Mouse (Mus musculus): Measurements from ENCODE around the gene B3gat1.

The B3gat1 gene

DNA sequence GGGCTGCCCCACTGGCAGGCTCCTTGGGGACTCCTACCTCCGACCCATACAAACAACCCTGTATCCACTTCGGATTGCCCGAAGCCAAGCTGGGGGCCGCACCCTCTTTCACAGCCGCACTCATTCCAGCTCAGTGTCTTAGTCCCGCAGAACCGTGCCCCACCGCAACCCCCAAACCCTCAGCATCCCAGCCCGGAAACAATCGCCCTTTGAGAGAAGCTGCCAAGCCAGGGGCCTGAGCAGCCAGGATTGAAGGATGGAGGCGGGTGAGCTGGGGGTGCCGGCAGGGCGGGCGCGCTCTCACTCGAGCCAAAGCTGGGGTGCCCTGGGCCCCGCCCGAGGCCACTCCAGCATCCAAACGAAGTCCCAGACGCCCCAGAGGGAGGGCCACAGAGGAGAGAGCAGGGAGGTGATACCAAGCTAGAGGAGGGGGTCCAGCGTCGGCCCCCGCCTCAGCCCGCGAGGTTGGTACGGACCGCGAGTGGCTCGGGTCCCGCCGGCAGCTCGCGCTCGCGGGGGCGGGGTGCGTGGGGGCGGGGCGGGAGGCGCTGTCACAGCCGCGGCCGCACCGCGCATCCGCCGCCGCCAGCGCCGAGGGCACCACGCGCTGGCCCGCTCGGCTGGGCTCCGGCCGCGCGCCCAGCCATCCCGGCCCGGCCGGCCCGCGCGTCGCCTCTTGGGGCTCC lies at the start of gene B3gat1:
Gene B3gat1, plus strand, starts transcription at position 523 of the 686 bp plus-strand sequence.
- DNase-seq, result no peak

DNA sequence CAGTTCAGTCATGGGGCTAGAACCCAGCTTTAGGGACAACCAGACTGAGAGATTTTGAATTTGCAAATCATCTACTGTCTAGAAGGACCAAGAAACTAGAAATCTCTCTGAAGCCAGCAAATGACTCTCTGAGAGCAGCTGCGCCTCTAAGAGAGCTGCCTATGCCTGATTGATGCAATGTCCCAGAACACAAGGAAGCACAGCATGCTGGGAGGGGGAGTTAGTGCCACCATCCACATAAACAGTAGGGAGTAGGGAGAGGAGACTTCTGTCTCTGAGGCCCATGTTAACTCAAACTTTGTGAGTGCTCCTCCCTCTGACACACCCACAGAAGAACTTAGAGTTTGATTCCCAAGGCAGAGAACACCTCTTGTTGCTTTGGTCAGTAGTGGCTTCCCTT lies 44.4 kb upstream of the B3gat1 start:
- no peak for DNase-seq

DNA sequence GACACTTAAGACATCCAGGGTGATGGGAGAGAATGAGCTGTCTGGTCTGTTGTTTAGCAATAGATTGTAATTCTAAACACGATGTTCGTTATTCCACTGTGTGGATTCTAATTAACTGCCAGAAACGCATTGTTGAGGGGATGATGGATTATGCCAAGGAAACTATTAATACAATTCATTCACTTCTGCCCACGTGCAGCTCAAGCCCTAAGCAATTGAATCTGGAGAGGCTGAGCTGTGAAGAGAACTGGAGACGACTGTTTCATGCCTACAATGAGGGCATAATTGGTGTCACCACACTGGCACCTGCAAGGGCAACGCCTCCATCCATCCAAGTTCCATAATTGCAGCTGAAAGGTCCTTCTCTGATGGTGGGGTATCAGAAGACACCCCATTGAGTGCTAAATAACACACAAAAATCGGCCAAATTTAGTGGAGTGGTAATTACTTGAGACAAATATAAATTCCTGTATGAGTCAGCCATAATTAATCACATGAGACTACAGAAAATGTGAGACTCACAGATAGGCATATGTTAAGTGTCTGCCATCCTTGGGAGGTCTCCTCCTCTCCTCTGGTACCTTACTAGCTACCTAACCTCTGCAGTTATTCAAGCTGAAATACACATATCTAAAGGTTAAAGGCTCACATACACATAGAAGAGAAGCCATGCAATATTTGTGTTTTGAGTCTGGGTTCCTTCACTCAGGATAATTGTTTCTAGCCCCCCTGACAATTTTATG lies 43.4 kb upstream of the B3gat1 start:
- DNase-seq, result no peak

DNA sequence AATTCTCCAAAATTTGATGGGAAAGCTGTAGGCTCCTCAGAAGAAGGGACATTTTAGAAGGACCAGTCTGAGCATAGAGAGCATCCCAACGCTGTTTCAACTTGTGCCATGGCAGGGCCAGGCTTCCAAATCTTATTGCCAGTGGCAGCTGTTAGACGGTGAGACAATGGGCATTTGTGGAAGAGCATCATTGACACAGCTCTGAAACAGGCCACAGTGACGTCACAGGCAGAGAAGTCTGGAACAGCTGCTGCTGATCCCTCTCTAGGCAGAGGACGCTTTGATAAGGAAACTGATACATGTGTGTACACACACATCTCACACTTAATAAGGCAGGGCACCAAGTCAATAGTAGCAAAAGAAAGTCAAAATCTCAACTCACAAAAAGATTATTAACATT lies 40.9 kb upstream of the B3gat1 start:
- no peak for DNase-seq

DNA sequence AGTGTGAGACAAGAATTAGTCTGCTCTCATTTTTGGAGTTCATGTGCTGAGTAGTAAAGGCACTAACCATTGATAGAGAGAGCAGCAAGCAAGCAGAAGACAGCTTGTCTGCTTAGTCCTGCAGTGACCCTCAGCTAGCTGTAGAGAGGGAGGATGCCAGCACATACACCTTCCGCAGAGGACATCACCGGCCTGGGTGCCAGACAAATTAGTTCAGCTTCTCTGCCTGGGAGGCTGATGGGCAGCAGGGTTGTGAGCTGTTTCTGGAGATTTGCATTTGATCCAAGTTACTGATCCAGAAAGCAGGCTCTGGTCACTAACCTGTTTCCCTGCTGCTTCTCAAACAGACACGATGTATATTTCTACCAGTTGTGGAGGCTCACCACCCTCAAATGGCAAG lies 38.9 kb upstream of the B3gat1 start:
- DNase-seq, result no peak

DNA sequence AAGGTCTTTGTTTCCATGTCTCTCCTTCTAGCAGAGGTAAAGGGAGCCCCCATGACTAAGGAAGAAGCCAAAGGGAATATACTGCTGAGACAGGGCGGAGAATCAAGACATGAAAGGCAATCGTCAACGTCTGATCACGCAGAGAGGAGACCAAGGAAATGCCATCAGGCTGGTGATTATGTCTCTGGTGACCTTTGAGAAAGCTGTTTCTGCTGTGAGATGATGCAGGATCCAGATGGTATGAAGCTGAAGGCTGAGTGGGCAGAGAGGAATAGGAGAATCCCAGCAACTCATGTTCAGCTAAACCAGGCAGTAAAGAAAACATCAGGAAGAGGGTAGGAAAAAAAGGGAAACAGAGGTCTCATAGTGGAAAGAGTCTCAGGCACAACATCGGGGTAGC lies 38.4 kb upstream of the B3gat1 start:
- DNase-seq, result no peak

DNA sequence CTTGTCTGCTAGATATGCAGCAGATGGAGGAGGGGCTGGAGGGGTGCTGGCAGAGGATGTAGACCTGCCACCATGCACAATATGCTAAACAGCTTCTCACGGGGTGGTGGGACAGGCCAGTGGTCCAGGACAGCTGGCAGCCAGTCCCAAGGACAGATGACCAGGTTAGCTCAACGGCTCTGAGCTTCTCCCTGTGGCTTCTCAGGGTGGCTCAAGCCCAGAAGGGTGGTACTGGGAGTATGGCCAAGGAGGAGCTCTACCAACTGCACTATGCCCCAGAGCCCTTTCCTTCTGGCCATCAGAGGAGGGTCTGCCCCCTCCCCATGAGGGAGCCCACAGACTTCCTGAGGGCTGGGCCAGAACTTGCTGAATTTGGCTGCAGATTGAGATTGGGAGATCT lies 35.2 kb upstream of the B3gat1 start:
- no peak for DNase-seq

DNA sequence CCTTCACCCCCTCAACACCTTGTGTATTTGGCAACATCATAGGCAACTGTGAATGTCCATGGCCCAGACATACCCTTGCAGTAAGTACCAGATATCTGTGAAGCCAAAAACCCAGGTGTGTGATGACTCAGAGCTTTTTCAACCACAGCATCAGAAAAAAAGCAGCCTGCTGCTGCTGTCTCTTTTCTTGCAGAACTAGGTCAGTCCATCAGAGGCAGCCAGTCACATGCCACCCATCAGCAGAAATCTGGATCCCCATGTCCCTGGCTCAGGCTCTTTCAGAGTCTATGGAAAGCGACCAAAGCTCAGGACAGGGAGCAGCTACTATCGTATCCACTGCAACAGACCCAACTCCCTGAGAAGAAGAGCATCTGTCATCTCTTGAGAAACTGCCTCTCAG lies 33.2 kb upstream of the B3gat1 start:
- DNase-seq, result no peak

DNA sequence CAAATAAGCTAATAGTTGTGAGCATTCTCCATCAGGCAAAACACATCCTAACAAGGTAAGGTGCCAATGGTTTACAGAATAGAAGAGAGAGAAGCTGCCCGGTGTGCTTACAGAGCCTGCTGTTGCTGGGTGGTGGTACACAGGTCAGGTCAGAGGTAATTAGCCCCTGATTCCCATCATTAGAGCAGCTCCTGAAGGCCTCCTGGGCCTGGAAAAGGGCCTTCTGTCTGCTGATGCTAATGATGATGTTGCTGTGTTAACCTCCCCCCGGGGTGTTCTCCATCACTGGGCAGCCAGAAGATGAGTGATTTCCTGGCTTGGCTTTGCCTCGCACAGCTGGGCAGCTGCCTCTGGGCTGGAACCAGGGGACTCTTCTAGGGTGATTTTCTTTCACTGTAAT lies 15.1 kb upstream of the B3gat1 start:
- no peak for DNase-seq

DNA sequence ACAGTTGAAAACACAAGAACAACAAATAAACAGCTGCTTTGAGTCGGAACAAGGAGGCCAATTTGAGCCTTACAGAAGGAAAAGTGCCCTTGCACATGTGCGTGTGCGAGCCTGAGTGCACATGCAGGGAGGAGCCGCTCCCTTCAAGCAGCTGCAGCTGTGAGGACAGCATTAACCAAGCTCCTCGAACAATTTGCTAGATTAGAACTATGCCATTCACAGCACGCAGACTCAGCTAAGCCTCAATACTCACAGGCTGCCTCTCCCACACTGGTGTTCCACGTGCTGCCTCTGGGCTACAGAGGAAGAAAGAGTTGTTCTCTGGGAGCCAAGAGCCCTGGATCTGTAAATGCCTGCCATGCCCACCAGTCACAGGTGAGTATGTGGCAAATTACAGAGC lies 11.8 kb upstream of the B3gat1 start:
- DNase-seq, result no peak

DNA sequence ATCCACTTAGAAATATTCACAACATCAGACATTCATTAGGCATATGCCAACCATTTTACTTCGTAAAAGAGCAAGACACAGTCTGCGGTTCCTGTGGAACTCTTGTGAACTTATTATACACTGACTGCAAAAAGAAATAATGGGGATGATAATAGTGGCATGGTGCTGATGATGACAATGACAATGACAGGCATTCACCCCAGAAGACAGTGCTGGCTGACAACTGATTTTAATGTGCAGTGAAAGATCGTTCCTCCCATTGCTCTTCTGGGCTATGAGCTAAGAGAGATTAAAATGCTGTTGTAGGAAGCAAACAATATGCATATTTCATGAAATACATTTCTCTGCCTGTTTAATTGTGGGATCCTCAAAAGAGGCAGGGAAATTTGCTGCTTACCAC lies 7.8 kb upstream of the B3gat1 start:
- no peak for DNase-seq

DNA sequence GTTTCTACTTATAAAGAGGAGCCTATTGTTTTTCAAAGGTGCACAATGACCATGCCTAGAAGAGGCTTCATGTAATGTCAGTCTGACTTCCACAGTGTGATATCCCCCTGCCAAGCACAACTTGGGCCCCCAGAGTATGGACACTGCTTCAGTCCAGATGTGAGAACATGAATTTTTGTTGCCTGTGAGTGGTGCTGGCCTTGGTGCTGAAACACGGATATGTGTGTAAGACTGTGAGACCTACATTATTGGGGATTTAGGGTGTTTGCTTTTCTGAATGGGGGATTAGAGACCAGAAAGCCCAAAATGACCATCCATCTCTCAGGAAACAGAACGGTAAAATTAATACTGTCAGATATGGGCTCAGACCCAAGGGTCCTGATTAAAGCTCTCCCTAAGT lies 6.1 kb upstream of the B3gat1 start:
- DNase-seq, result no peak

DNA sequence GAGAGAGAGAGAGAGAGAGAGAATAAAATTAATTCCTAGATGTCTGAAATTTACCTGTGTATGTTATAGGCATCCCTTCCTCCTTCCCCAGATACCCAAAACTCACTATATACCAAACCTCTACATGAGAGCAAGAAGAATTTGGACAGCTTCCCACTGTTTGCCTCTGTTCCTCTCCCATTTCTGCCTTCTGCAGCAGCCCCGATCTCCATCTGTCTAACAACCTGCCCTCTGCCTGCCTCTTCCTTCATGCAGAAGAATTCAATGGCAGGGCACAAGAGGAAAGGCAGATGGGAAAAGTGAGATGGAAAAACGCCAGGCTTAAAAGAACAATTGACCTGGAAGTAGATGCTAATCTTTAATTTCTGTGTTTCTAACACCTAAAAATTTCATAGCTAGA lies 5.0 kb upstream of the B3gat1 start:
- no peak for DNase-seq

DNA sequence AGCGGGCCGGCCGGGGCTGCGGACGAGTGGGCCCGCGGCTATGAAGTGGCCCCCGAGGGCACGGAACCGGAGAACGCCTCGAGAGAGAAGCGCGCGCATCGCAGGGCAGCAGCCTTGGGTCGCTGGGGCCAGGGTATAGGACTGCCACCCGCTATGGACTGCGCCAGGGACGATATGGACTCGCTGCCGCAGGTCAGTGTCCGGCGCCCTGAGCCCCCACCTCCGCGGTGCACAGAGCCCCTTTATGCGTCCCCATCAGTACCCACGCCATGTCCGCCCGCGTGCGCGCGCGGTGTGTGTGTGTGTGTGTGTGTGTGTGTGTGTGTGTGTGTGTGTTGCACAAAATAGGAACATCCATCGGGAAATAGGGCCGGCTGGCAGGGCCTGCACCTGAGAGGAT lies 458 bp downstream of the B3gat1 start:
- no peak for DNase-seq

DNA sequence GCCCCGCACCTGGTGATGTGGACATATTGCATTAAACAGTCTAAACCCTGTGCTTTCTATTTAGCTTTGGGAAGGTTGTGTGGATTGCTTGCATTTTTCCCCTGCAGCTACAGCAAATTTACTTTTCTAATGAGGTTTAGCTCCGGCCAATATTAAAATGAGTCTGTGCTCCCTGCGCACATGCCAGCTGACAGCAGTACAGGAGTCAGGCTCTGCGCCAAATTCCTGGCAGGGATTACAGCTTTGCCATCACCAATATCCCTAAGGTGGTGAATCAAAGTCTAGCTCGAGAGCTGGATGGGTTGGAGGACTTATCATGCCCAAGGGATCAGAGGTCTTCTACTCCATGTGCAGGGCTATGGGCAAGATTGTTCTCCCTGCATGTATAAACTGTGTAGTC lies 3.6 kb downstream of the B3gat1 start:
- no peak for DNase-seq

DNA sequence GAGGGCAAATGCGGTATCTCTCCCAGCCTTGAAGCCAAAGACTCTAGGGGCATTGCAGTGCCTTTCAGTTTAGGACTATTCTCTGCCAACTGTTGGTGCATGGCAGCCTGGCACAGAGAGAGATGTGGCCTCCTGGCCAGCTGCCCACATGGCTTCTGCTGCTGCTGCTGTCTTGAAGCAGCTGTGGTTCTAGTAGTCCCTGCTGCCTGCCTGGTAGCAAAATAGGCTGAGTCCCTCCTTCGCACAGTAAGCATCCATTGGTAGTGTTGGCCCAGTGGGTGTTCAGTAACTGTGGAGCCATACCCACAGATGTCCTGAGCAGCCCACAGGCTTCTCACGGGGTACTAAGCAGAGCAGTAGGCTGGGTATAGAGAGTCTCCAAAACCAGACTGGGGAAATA lies 9.3 kb downstream of the B3gat1 start:
- DNase-seq, result no peak

DNA sequence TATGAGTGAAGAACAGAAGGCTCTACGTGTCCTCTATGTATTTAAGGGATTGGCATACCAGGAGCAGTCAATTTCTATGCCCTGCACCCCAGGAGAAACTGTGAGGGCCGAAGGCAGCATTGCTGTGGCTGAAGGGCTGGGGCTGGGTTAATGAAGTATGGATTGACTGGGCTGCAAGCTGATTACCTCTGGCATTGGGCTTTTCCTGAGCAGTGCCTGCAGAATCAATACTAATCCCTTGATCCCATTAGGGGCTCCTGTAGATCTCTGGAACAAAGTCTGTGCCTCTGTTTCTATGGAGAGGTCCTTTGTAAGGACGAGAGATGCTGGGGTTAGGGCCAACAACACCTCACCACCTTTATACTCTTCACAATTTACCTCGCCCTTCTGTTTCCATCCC lies 13.6 kb downstream of the B3gat1 start:
- DNase-seq, result no peak

DNA sequence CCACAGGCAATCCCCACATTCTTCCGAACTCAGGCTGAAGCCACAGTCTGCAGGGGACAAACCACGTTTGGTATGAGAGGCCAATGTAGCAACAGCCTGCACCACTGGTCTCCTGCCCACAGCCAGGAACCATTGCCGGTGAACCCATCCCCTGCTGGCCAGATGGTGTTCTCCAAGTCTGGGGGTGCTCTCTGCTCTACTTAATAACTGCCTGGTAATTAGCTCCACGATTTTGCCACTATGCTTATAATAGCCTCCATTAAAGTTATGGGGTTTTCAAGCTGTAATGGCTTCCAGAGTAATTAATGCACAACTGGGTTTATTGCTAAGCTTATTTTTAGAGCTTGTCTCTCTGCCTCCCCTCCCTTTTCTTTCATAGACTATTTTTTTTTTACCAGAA lies 15.4 kb downstream of the B3gat1 start:
- no peak for DNase-seq

DNA sequence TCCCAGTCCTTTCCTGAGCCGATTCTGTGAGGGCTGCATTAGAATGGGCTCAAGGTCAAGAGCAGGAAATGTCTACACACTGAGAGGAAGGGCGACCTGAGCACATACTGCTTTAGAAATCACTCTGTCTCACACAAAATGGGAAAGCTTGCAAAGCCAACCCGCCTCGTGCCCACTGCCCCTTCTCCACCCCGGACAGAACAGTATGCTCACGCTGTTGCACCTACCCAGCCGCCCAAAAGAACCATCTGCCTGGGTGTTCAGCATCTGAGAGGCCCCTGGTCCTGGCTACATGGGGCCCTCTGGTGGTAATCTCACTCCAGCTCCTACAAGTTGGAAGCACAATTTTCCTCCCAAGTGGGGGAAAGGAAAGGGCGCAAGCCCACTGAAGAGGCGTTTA lies 26.6 kb downstream of the B3gat1 start:
- DNase-seq, result no peak

DNA sequence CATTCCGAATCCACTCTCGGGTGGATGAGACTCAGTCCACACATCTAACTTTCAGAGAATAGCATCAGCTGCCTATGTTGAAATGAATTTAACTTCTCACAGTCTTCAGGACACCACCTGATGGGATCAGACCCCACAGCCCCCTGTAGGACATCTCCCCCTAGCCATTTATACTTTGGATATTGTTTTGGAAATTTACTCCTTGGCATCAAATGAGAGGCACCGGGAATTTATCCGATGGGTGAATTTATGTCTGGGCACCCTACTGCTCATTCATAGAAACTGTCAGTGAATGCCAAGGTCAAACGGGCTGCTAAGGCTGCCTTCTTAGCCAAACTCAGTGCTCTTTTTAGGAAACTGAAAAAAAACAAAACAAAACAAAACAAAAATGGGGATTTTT lies 27.0 kb downstream of the B3gat1 start:
- no peak for DNase-seq

DNA sequence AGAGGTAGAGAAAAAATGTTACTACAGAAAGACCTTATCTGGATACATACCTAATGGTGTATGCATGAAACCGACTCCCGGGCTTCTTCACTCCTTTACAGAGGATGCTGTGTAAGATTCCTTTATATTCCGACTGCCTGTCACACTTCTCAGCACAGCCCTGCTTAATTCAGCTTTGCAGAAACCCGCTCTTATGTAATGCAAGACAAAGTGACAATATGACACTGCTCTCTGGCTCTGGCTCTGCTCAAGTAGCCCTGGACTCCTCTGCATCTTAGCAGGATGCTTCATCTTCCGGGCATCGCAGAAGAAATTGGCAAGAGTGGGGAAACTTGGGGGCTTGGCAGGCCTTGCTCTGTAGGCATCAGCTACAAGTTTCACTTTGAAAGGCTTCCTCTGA lies 28.9 kb downstream of the B3gat1 start:
- no peak for DNase-seq

DNA sequence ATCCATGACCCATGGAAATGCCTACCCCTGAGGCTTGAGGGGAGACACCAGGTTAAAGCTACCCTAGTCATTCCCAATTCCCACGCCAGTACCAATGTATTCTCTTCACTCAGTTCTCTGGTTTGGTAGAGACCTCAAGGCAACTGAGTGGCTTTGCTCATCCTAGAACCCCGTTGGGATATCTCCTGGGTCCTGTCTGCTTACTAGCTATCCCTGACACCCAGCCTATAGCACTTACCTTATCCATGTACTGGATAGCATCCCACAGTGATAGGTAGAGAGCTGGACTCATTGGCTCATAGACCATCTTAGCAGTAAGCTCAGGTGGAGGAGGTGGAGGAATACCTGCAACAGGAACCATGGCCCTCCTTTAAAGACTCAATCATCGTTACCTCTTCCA lies 34.7 kb downstream of the B3gat1 start:
- DNase-seq, result no peak

DNA sequence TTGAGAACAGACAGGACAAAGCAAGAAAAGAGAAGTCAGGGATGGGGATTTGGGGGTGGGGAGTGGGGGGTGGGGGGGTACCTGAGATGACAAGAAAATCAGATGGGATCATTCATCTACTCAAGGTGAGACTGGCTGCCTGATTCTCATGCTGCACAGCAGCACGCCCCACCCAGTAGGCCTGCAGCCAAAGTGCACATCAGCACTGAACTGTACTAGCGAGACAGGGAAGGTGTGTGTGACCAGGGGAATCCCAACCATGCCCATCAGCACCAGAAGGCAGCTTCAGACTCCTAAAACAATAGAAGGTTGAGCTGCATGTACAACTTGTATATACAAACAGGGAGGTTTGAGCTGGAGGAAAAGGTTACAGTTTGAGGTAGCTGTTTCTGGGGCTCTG lies 42.2 kb downstream of the B3gat1 start:
- DNase-seq, result no peak

DNA sequence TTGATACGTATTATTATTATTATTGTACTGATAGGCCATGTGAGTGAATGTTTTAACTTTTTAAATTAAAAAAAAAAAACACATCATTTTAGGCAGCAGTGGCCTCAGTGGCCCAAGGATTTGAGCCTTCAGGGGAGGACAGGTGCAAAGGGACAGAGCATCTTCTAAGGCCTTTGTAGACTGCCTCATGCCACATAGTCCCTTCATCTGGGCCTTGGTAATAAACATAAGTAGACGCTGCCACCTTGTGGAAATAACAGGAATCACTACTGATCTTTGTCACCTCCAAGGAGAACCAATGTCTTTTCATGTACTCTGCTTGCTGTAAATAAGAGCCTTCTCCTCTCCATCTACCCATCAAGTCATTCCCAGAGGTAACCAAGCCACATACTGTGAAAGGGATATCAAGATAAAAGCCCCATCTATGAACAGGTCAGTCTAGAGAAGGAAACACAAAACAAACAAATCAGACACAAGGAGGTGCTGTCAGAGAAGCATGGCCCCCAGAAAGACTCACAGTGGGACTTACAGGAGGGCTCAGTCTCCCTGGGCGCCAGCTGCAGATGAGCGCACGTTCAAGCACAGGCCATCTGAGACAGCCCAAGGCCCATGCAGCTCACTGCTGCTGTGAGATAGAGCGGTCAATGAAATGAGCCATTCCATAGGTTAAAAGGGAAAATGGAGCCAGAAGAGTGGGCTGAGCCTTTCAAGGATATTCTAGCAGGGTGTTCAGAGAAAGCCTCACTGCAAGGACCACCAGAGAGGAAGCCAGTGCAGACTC lies 42.8 kb downstream of the B3gat1 start:
- DNase-seq, result no peak
